Mouse (Mus musculus) heart, adult 2 months (tissue): Measurements from ENCODE around the gene Abca4. TPM values are rescaled to one million over a fixed set of nuclear protein-coding genes. Genes with fewer than 3 reads are reported as not detected.

ENCODE experiments used
- DNase-seq, 2 experiments: peaks; one replicate each; pipeline ENCODE4 v3.0.0; 2021
- H3K27ac ChIP-seq: fragments of 200-600 bp; 2 replicates; pipeline ENCODE4 v1.8.1; 2022
- H3K27me3 ChIP-seq: fragments of 200-500 bp; 2 replicates; pipeline ENCODE4 v1.6.1; 2012; ENCODE audit warnings: mild to moderate bottlenecking, low read length, inconsistent platforms, mixed read lengths; ENCODE audit not compliant: control insufficient read depth, insufficient read depth
- H3K36me3 ChIP-seq: fragments of 200-500 bp; 2 replicates; pipeline ENCODE4 v1.6.1; 2012; ENCODE audit warnings: low read length, inconsistent platforms; ENCODE audit not compliant: control insufficient read depth, insufficient read depth
- H3K4me1 ChIP-seq: fragments of 200-500 bp; 2 replicates; pipeline ENCODE4 v1.6.1; 2011; ENCODE audit warnings: low read length; ENCODE audit not compliant: control insufficient read depth, insufficient read depth
- H3K4me3 ChIP-seq: fragments of 200-600 bp; 2 replicates; pipeline ENCODE4 v1.8.1; 2022
- H3K79me2 ChIP-seq: fragments of 200-500 bp; replicated peaks from 2 replicates; pipeline ENCODE4 v1.6.1; 2012; ENCODE audit warnings: mild to moderate bottlenecking, inconsistent platforms, low read length, moderate library complexity, mixed read lengths; ENCODE audit not compliant: control insufficient read depth, insufficient read depth
- H3K9ac ChIP-seq: fragments of 200-500 bp; 2 replicates; pipeline ENCODE4 v1.6.1; 2012; ENCODE audit warnings: low read depth, mild to moderate bottlenecking, control low read depth, inconsistent platforms, low read length, mixed read lengths
- CTCF ChIP-seq: fragments of 200-600 bp; IDR thresholded peaks from 2 replicates; pipeline ENCODE4 v1.8.1; 2022; ENCODE audit warnings: antibody characterized with exemption, mild to moderate bottlenecking, moderate library complexity
- EP300 ChIP-seq: fragments of 200-500 bp; IDR thresholded peaks from 2 replicates; pipeline ENCODE4 v1.6.1; 2011; ENCODE audit warnings: low read depth, low read length, control low read depth; ENCODE audit not compliant: insufficient read depth
- POLR2A ChIP-seq: fragments of 200-500 bp; IDR thresholded peaks from 2 replicates; pipeline ENCODE4 v1.6.1; 2011; ENCODE audit warnings: mild to moderate bottlenecking, low read depth, low read length, control low read depth; ENCODE audit not compliant: insufficient read depth
- WGBS: fragments of 180-500 bp; shearing (Covaris S2); methylation state at CpG from one replicate; pipeline ENCODE4 v1.1.7; 2018; 5-methylcytosine and 5-hydroxymethylcytosine counted together
- intact Hi-C: fragments of 180-260 bp; cut with DNase I; formaldehyde crosslinking; loops from one replicate; pipeline ENCODE4 v1.15.1; 2025
- polyA plus RNA-seq: library from polyadenylated mRNA; depleted of rRNA; stranded (reverse); fragments of >200 nt; gene quantifications from 2 replicates; pipeline ENCODE4 v1.2.3, GENCODE M21; 2012
- total RNA-seq, 2 experiments: library from RNA; stranded (reverse); gene quantifications; 2 replicates each; pipeline ENCODE4 v1.2.3; 2021

The Abca4 gene
- total and polyA plus RNA-seq, 3 experiments: 1.6 to 2.6 (median 2.3) TPM

GRCm38 (mm10) chr3:122198966-122199381 lies 154.7 kb downstream of the Abca4 start:
- 40% methylated on average over 8 of the region's 8 CpGs for WGBS
- Histone ChIP-seq H3K4me3 (no peak overlapping the region), H3K9ac (no peak overlapping the region), H3K36me3 (no peaks in the 10 kb centered on the region), H3K27ac (no peak overlapping the region), H3K4me1 (no peaks in the 10 kb centered on the region), H3K79me2 (no peaks in the 10 kb centered on the region), H3K27me3 (no peaks in the 10 kb centered on the region)
- no peak for DNase-seq
- intact Hi-C loops: no loop called here
- TF ChIP-seq POLR2A (no peak), CTCF (no peak), EP300 (no peak)

DNA sequence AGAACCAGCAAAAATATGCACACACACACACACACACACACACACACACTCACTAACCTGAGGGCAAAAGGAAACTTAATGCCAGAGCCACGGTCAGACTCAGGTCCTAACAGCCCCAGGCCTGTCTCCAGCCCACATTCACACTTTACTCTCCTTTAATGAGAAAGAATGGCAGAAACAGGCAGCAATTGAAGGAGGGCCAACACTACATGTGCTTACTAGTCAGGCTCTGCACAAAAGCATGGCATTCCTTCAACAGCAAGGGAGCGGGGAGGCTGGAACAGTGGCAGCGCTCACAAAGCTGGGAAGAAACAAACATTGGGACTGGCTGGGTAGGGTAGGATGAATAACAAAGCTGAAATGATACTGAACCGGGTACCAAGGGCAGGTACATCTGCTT lies 155.4 kb downstream of the Abca4 start:
- 92% methylated on average over 4 of the region's 4 CpGs for WGBS
- Histone ChIP-seq H3K27ac (no peak overlapping the region), H3K27me3 (no peaks in the 10 kb centered on the region), H3K9ac (no peak overlapping the region), H3K4me3 (no peak overlapping the region), H3K36me3 (no peaks in the 10 kb centered on the region), H3K4me1 (no peaks in the 10 kb centered on the region), H3K79me2 (no peaks in the 10 kb centered on the region)
- intact Hi-C loops: no loop called here
- TF ChIP-seq CTCF: no peak
- DNase-seq: no peak

DNA sequence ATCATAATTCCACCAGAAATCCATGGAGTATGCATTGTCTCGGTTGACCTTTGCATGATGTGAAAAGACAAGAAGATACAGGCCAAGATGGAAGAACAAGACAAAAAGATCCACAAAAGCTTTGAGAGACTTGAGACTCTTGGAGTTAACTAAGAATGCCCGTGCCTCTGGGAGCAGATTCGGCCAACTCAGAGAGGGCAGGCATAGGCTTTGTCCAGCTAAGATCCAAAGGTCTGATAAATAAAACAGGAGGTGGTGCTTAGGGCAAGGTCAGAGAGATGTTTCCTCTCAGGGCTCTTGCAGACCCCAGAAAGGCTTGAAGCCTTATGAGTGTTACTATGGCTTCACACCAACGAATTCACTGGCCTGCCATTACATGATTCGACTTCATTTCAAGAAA lies 155.8 kb downstream of the Abca4 start:
- no peak for TF ChIP-seq EP300
- TF ChIP-seq CTCF: no peak
- no peak for TF ChIP-seq POLR2A
- H3K4me1 ChIP-seq: no peaks in the 10 kb centered on the region
- no peaks in the 10 kb centered on the region for H3K36me3 ChIP-seq
- DNase-seq: no peak
- no peaks in the 10 kb centered on the region for H3K27me3 ChIP-seq
- H3K9ac ChIP-seq: no peak overlapping the region
- H3K79me2 ChIP-seq: no peaks in the 10 kb centered on the region
- WGBS: 88% methylated on average over 5 of the region's 5 CpGs
- intact Hi-C loops: no loop called here
- H3K27ac ChIP-seq: no peak overlapping the region
- H3K4me3 ChIP-seq: no peak overlapping the region

DNA sequence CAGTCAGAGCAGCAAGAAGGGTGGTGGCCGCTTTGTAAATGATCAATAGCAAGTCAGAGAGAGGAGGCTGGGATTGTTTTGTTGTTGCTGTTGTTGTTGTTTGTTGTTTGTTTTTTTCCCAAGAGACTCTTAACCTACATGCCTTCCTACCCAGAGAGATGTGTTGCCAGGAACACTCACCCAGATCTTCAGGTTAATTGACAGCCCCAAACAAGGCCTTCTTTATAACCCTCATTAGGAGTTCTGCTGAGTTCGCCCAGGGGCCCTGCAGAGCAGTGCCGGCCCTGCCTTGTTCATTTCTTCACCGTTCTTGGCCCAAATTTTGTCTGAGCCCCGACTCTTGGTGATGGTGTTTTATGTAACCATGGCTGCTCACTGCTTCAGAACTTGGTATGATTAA lies 156.2 kb downstream of the Abca4 start:
- H3K4me3 ChIP-seq: no peak overlapping the region
- H3K36me3 ChIP-seq: no peaks in the 10 kb centered on the region
- TF ChIP-seq CTCF (no peak), EP300 (no peak), POLR2A (no peak)
- no peaks in the 10 kb centered on the region for H3K79me2 ChIP-seq
- WGBS: 92% methylated on average over 5 of the region's 5 CpGs
- DNase-seq: no peak
- no peaks in the 10 kb centered on the region for H3K27me3 ChIP-seq
- H3K9ac ChIP-seq: no peak overlapping the region
- no peaks in the 10 kb centered on the region for H3K4me1 ChIP-seq
- intact Hi-C loops: no loop called here
- H3K27ac ChIP-seq: no peak overlapping the region

GRCm38 (mm10) chr3:122202307-122202732 lies 158.1 kb downstream of the Abca4 start:
- WGBS: 43% methylated on average over 5 of the region's 5 CpGs
- Histone ChIP-seq H3K4me3 (no peak overlapping the region), H3K36me3 (no peaks in the 10 kb centered on the region), H3K27me3 (no peaks in the 10 kb centered on the region), H3K9ac (no peak overlapping the region), H3K79me2 (no peaks in the 10 kb centered on the region), H3K27ac (no peak overlapping the region), H3K4me1 (no peaks in the 10 kb centered on the region)
- intact Hi-C loops: no loop called here
- DNase-seq: no peak
- no peak for TF ChIP-seq EP300
- TF ChIP-seq POLR2A: no peak
- TF ChIP-seq CTCF: no peak

DNA sequence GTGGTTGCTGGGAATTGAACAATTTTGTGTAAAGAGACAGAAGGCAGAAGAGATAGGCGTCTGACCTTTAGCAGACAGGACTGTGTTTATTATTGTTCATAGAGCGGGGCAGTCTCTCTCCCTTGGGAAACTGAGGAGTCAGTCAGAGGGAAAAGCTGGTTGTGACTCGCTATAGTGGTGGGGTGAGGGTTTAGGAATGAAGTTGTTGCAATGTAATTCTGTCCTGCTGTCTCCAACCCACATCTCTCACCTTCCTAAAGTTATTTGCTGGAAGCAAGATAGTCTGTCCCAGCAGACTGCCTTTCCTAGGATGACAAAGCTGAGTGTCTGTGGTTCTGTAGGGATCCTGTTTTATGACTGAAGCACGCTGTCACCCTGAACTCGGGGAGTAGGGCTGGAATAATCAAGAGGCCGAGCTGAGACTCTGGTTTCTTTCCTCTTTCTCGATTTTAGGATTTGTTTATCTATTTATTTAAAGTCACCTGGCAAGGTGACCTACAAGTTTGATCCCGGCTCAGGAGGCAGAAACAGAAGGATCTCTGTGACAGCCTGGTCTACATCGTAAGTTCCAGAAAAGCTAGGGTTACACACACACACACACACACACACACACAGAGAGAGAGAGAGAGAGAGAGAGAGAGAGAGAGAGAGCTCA lies 159.6 kb downstream of the Abca4 start:
- no peaks in the 10 kb centered on the region for H3K4me1 ChIP-seq
- intact Hi-C loops: no loop called here
- H3K27me3 ChIP-seq: no peaks in the 10 kb centered on the region
- WGBS: 77% methylated on average over 9 of the region's 9 CpGs
- no peak for DNase-seq
- TF ChIP-seq POLR2A (no peak), CTCF (no peak), EP300 (no peak)
- no peak overlapping the region for H3K4me3 ChIP-seq
- no peaks in the 10 kb centered on the region for H3K79me2 ChIP-seq
- H3K27ac ChIP-seq: no peak overlapping the region
- H3K36me3 ChIP-seq: no peaks in the 10 kb centered on the region
- H3K9ac ChIP-seq: no peak overlapping the region
